Mouse (Mus musculus) CD4-positive, CD25-positive, alpha-beta regulatory T cell, adult 4 months (primary cell): Measurements from ENCODE around the gene AF366264. TPM values are rescaled to one million over a fixed set of nuclear protein-coding genes. Genes with fewer than 3 reads are reported as not detected.
"Not testable (repeated sequence)": the region's sequence is repeated elsewhere in the genome, so short reads cannot be mapped to it uniquely, and the experiment has no call there.

Source experiments
- ATAC-seq: one replicate; pipeline ENCODE4 v1.8.0; 2017
- polyA plus RNA-seq, 2 experiments: library from polyadenylated mRNA; unstranded; fragments of 100-300 nt; shearing (Covaris generic); gene quantifications; one replicate each; pipeline ENCODE4 v1.2.1; 2017

The AF366264 gene
- polyA plus RNA-seq, result not detected

GRCm38 (mm10) chr8:13838289-13838688 is at the start of gene AF366264:
TSS of gene AF366264 (minus strand) at chr8:13838389.
- not testable (repeated sequence) for ATAC-seq

- not testable (repeated sequence) for ATAC-seq
These were observed 5.1 kb upstream of the AF366264 start for GRCm38 (mm10) chr8:13843286-13843685.

GRCm38 (mm10) chr8:13828598-13829172 is 9.5 kb downstream of the AF366264 start:
- no peak for ATAC-seq

- no peak for ATAC-seq
These were observed 38.6 kb downstream of the AF366264 start for GRCm38 (mm10) chr8:13799566-13799965.

- no peak for ATAC-seq
These were observed 40.5 kb downstream of the AF366264 start for GRCm38 (mm10) chr8:13797676-13798075.

GRCm38 (mm10) chr8:13793746-13794101 is 44.5 kb downstream of the AF366264 start:
- ATAC-seq, result no peak

- ATAC-seq, result no peak
These were observed 45.0 kb downstream of the AF366264 start for GRCm38 (mm10) chr8:13793097-13793745.

GRCm38 (mm10) chr8:13789606-13790005 is 48.6 kb downstream of the AF366264 start:
- ATAC-seq, result no peak

- peak; percentile 78 for ATAC-seq
These were observed 52.4 kb downstream of the AF366264 start for GRCm38 (mm10) chr8:13785764-13786299.

GRCm38 (mm10) chr8:13785250-13785763 is 52.9 kb downstream of the AF366264 start, which contains the start of gene Upf3a:
TSS of gene Upf3a (plus strand) at chr8:13785615.
- ATAC-seq, result peak; percentile 90

Other genes with a start within 250 kb of the AF366264 start
- 100 to 1,000 TPM in 1 of 2 experiments, 10 to 100 TPM in 1; 77.3 to 195 TPM for gene Rasa3, start 160.8 kb downstream of the AF366264 start, polyA plus RNA-seq
- not detected for gene Cfap97d2, start 132.5 kb downstream of the AF366264 start, polyA plus RNA-seq
- 10 to 100 TPM; 26.6 to 27.9 TPM for gene Cdc16, start 80.7 kb downstream of the AF366264 start, polyA plus RNA-seq
- gene Upf3a, start 52.8 kb downstream of the AF366264 start, polyA plus RNA-seq, result 10 to 100 TPM; 13.9 to 15.0 TPM
- 10 to 100 TPM; 19.6 to 30.0 TPM for gene Champ1, start 31.3 kb upstream of the AF366264 start, polyA plus RNA-seq
- gene Coprs, start 51.9 kb upstream of the AF366264 start, polyA plus RNA-seq, result under 1 TPM in 1 of 2 experiments, not detected in 1; 0.71 TPM